Mouse (Mus musculus) stomach, postnatal 0 days (tissue): ENCODE measurements around the gene Elf2. TPM values are rescaled to one million over a fixed set of nuclear protein-coding genes. Genes with fewer than 3 reads are reported as not detected.

Experiments used
- ATAC-seq: fragments of 200-750 bp; cut with Nextera tagmentation; 2 replicates; pipeline ENCODE4 v1.8.0; 2017; ENCODE audit not compliant: low FRiP score, low TSS enrichment
- DNase-seq: peaks from one replicate; pipeline ENCODE4 v3.0.0-alpha.2; 2016; ENCODE audit warnings: low spot score
- H3K27ac ChIP-seq: fragments of 300-500 bp; sonication (generic); replicated peaks from 2 replicates; pipeline ENCODE4 v1.5.1; 2014; ENCODE audit warnings: mild to moderate bottlenecking, control low read depth
- H3K27me3 ChIP-seq: fragments of 300-500 bp; sonication (generic); 2 replicates; pipeline ENCODE4 v1.6.1; 2014; ENCODE audit warnings: low read length; ENCODE audit not compliant: control insufficient read depth, insufficient read depth
- H3K36me3 ChIP-seq: fragments of 300-500 bp; sonication (generic); 2 replicates; pipeline ENCODE4 v1.6.1; 2014; ENCODE audit warnings: low read length, mixed read lengths; ENCODE audit not compliant: control insufficient read depth, insufficient read depth
- H3K4me1 ChIP-seq: fragments of 300-500 bp; sonication (generic); replicated peaks from 2 replicates; pipeline ENCODE4 v1.6.1; 2014; ENCODE audit warnings: antibody characterized with exemption; ENCODE audit not compliant: control insufficient read depth, insufficient read depth
- H3K4me2 ChIP-seq: fragments of 300-500 bp; sonication (generic); replicated peaks from 2 replicates; pipeline ENCODE4 v1.6.1; 2014; ENCODE audit warnings: low read depth, mild to moderate bottlenecking, control low read depth, moderate library complexity
- H3K4me3 ChIP-seq: fragments of 300-500 bp; sonication (generic); 2 replicates; pipeline ENCODE4 v1.5.1; 2014; ENCODE audit warnings: low read depth, low read length, control low read depth
- H3K9ac ChIP-seq: fragments of 300-500 bp; sonication (generic); 2 replicates; pipeline ENCODE4 v1.6.1; 2014; ENCODE audit warnings: mild to moderate bottlenecking, low read length, control low read depth, mixed read lengths
- H3K9me3 ChIP-seq: fragments of 300-500 bp; sonication (generic); 2 replicates; pipeline ENCODE4 v1.6.1; 2016; ENCODE audit warnings: low read length; ENCODE audit not compliant: control insufficient read depth
- CTCF ChIP-seq: IDR thresholded peaks from 2 replicates; pipeline ENCODE4 v1.5.1; 2016; ENCODE audit warnings: antibody characterized with exemption, low read depth, mild to moderate bottlenecking, moderate library complexity
- EP300 ChIP-seq: optimal IDR thresholded peaks from 2 replicates; pipeline ENCODE3; 2016; ENCODE audit warnings: antibody characterized with exemption
- WGBS: fragments of 180-500 bp; shearing (Covaris S2); extraction: QIAGEN DNeasy Blood & Tissue Kit; methylation state at CpG from one replicate; pipeline ENCODE4 v1.1.7; 2014; 5-methylcytosine and 5-hydroxymethylcytosine counted together
- polyA plus RNA-seq: library from polyadenylated mRNA; unstranded; fragments of >200 nt; fragmentation: Nextera tagmentation; extraction: Ambion mirVana; gene quantifications from 2 replicates; pipeline ENCODE4 v1.2.1, GENCODE M21; 2015

The Elf2 gene
- polyA plus RNA-seq, 1 experiment from 2014 or later, result 36.3 TPM

DNA sequence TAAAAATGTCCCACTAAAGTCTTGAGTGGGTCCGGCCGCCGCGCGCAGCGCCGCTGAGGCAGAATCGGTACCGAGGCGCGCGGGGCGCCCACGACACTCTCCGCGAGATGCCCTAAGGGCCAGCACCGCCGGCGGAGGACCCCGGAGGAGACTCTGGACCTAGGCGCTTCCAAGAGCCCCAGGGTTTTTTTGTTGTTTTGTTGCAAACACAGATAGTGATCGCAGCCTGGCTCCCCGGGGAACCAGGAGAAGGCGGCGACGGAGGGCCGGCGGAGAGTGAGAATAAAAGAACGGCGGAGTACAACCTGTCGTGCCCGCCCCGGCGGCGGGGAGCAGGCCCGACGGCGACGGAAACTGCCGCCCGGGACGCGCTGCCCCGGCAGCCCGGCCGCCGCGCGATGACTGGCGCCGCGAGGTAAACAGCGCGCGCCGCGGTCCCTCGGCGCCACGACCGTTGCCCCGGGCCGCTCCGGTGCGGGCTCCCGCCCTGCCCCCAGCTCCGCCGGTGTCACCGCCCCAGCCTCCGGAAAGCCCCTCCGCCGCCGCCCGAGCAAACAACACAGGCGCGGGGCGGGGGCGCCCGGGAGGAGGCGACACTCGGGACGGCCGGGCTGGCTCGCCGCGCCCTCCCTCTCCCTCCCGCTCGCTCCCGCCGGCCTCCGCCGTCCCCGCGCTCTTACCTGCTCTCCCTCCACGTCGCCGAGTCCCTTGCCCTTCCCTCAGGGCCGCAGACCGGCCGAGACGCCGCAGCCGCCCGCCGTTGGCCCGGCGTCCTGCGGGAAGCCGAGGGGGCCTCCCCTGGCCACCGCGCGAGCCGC lies 520 bp downstream of the Elf2 start:
- no peaks in the 10 kb centered on the region for H3K36me3 ChIP-seq
- no peaks in the 10 kb centered on the region for H3K4me1 ChIP-seq
- peak; percentile 69 for DNase-seq
- peak overlapping the region; percentile 92 for H3K4me2 ChIP-seq
- H3K9ac ChIP-seq, result peak overlapping the region; percentile 94
- peak overlapping the region; percentile 99 for H3K27ac ChIP-seq
- H3K27me3 ChIP-seq, result no peaks in the 10 kb centered on the region
- TF ChIP-seq CTCF, result no peak
- no peak for TF ChIP-seq EP300
- H3K4me3 ChIP-seq, result peak overlapping the region; percentile 95
- peak; percentile 59 for ATAC-seq
- 0% methylated on average over 60 of the region's 113 CpGs for WGBS
- no peaks in the 10 kb centered on the region for H3K9me3 ChIP-seq

DNA sequence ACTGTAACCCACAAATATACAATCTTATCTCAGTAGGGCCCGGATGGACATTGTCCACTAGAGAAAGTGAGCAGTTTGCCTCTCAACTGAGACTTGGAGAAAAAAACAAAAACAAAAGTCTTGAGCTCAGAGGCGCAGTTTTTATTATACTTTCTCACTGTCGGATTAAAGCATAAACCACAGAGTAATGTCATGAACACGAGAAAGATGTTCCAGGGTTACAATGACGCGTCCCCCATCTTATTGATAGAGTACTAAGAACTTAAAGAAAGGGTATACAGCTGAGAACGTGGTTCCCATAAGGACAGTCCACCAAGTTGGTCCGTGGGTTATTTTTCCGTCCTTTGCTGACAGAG lies 1.1 kb downstream of the Elf2 start:
- ATAC-seq (no peak), DNase-seq (no peak)
- 3% methylated on average over 9 of the region's 9 CpGs for WGBS
- no peaks in the 10 kb centered on the region; the same call in 1 of the 2 replicates for H3K4me1 ChIP-seq
- H3K27me3 ChIP-seq, result no peaks in the 10 kb centered on the region
- TF ChIP-seq CTCF (no peak), EP300 (no peak)
- H3K4me3 ChIP-seq, result peak overlapping the region; percentile 95
- H3K9me3 ChIP-seq, result no peaks in the 10 kb centered on the region
- peak overlapping the region; percentile 92 for H3K4me2 ChIP-seq
- peak overlapping the region; percentile 99 for H3K27ac ChIP-seq
- H3K9ac ChIP-seq, result peak overlapping the region; percentile 94
- H3K36me3 ChIP-seq, result no peaks in the 10 kb centered on the region

DNA sequence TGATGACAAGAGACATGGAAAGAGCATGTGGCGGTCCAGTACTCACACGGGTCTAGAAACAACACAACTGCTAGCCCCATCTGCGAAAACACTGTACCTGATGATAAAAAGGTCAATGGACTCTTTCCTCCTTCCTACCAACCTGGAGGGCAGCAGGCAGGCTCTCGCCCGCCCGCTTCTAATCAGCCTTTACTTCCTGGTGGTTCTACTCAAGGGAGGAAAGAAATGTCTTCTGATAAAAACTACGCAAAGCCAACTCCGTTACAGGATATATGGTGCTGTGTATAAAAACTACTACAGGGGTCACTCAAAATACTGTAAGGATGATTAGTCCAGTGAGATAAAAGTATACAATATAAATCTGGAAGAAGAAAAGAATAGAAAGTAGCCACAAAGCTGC lies 5.1 kb downstream of the Elf2 start:
- H3K4me1 ChIP-seq, result no peaks in the 10 kb centered on the region; the same call in 1 of the 2 replicates
- no peak overlapping the region for H3K9ac ChIP-seq
- DNase-seq (peak; percentile 24), ATAC-seq (no peak)
- no peak for TF ChIP-seq CTCF
- TF ChIP-seq EP300, result no peak
- no peak overlapping the region for H3K4me2 ChIP-seq
- no peaks in the 10 kb centered on the region for H3K27me3 ChIP-seq
- 76% methylated on average over 8 of the region's 8 CpGs for WGBS
- H3K27ac ChIP-seq, result no peak overlapping the region
- H3K4me3 ChIP-seq, result no peak overlapping the region
- no peaks in the 10 kb centered on the region for H3K36me3 ChIP-seq
- no peaks in the 10 kb centered on the region for H3K9me3 ChIP-seq

DNA sequence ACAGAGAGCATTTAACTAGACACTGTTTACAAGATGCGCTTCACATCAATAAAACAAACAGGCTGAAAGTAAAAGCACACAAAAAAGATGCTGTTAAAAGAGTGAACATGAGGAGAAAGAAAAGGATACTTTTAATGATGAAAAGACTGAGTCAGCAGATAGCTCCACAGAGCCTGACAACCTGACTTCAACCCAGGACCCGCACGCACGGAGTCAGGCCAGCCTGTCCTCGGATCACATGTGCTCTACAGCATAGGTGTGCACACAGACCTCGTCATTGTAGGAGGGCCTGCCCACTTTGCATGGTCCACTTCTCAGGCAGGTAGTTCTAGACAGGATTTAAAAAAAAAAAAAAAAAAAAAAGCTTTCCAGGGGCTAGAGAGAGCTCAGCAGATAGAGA lies 6.5 kb downstream of the Elf2 start:
- 79% methylated on average over 6 of the region's 6 CpGs for WGBS
- H3K36me3 ChIP-seq, result no peaks in the 10 kb centered on the region
- H3K4me2 ChIP-seq, result no peak overlapping the region
- no peaks in the 10 kb centered on the region for H3K9me3 ChIP-seq
- ATAC-seq (no peak), DNase-seq (no peak)
- H3K9ac ChIP-seq, result no peak overlapping the region
- no peaks in the 10 kb centered on the region for H3K27me3 ChIP-seq
- H3K4me1 ChIP-seq, result no peaks in the 10 kb centered on the region; the same call in 1 of the 2 replicates
- no peak overlapping the region for H3K4me3 ChIP-seq
- TF ChIP-seq EP300 (no peak), CTCF (no peak)
- H3K27ac ChIP-seq, result no peak overlapping the region

DNA sequence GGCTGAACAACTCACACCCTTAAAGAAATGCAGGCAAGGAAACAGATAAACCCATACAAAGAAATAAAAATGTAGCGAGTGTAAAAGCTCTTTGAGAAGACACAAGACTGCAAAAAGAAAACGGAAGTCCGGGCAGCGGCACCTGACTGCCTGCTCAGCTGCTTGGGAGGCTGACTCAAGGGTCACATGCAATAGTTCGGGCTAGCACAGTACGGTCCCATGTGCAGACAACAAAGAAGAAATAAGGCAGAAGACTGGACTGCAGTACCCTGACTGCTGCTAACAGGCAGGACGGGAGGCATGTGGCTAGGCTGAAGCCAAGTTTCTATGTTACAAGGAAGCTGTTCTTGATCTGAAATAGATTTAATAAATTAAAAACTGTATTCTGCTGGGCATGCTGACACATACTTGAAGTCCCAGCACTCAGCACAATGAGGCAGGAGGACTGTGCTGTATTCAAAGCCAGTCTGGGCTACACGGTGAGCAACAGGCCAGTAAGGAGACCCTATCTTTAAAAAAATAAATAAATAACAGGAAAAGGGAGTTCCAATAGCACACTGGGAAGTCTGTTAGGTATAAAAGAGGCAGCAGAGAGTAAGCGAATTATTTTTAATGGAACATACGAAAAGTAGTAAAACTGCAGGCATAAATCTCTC lies 7.1 kb downstream of the Elf2 start:
- 0 out of 2 replicates have a peak overlapping the region, but pooled peaks have one; percentile 45 for H3K27ac ChIP-seq
- DNase-seq (peak; percentile 74), ATAC-seq (peak; percentile 84)
- WGBS, result 29% methylated on average over 10 of the region's 10 CpGs
- 0 out of 2 replicates have a peak overlapping the region, but pooled peaks have one; percentile 8 for H3K9ac ChIP-seq
- H3K9me3 ChIP-seq, result no peaks in the 10 kb centered on the region
- H3K36me3 ChIP-seq, result no peaks in the 10 kb centered on the region
- H3K4me1 ChIP-seq, result no peaks in the 10 kb centered on the region; the same call in 1 of the 2 replicates
- H3K27me3 ChIP-seq, result no peaks in the 10 kb centered on the region
- H3K4me3 ChIP-seq, result peak overlapping the region; percentile 22; the same call in 1 of the 2 replicates
- TF ChIP-seq CTCF, result no peak
- TF ChIP-seq EP300, result no peak
- peak overlapping the region; percentile 35; the same call in 1 of the 2 replicates for H3K4me2 ChIP-seq

DNA sequence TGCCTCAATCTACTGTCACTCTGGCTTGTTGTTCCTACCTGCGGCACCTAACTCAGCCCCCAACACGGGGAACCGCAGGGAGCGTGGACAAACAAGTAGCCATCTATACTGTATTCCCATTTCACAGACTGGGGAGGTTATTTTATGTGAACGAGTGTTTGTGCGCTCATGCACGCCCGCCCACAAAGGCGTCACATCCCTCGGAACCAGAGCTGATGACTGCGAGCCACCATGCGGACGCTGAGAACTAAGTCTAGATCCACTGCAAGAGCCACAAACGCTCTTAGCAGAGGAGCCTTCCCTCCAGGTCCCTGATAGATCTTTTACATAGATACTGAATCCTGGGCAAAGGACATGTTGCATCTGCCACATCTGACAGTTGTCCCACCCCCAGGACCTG lies 10.4 kb downstream of the Elf2 start:
- ATAC-seq (no peak), DNase-seq (no peak)
- no peaks in the 10 kb centered on the region; the same call in 1 of the 2 replicates for H3K4me1 ChIP-seq
- TF ChIP-seq CTCF, result no peak
- TF ChIP-seq EP300, result no peak
- no peak overlapping the region for H3K4me3 ChIP-seq
- H3K36me3 ChIP-seq, result no peaks in the 10 kb centered on the region
- no peak overlapping the region for H3K4me2 ChIP-seq
- H3K27ac ChIP-seq, result no peak overlapping the region
- no peak overlapping the region for H3K9ac ChIP-seq
- no peaks in the 10 kb centered on the region for H3K9me3 ChIP-seq
- no peaks in the 10 kb centered on the region for H3K27me3 ChIP-seq
- WGBS, result 86% methylated on average over 14 of the region's 14 CpGs
